Mouse (Mus musculus): Measurements from ENCODE around the gene Prelid3b. TPM values are rescaled to one million over a fixed set of nuclear protein-coding genes. Genes with fewer than 3 reads are reported as not detected.

Gene Prelid3b
- 109 and 110 TPM in 2 replicates for polyA plus RNA-seq (2015; fragmentation: Nextera tagmentation; extraction: Ambion mirVana)

GRCm38 (mm10) chr2:174472818-174473549 is at the start of gene Prelid3b:
Gene Prelid3b, minus strand, starts transcription at chr2:174473081.
- H3K9me3 ChIP-seq (replicated peaks; ENCODE audit: control insufficient read depth, low read length, poor library complexity, severe bottlenecking) = no peaks in the 10 kb centered on the region
- H3K27ac ChIP-seq (ENCODE audit: low read length) = no peak within 1 kb of the TSS; the same call in 1 of the 2 replicates
- no peaks in the 10 kb centered on the region for H3K27me3 ChIP-seq (ENCODE audit: control insufficient read depth, insufficient read depth, low read depth, low read length)
- peak within 1 kb of the TSS; percentile 83 for H3K4me3 ChIP-seq (ENCODE audit: low read depth, low read length)
- H3K9ac ChIP-seq (ENCODE audit: low read depth, low read length) = peak within 1 kb of the TSS; percentile 78
- peak; percentile 99 for ATAC-seq
- H3K4me2 ChIP-seq (ENCODE audit: low read length) = peak within 1 kb of the TSS; percentile 82
- 2% methylated on average over 50 of the region's 53 CpGs for WGBS
- H3K4me1 ChIP-seq (ENCODE audit: control insufficient read depth, insufficient read depth, low read length) = peaks cover 6% of the 10 kb centered on the region; the same call in 1 of the 2 replicates
- no peaks in the 10 kb centered on the region for H3K36me3 ChIP-seq (ENCODE audit: control insufficient read depth, insufficient read depth, low read length)

GRCm38 (mm10) chr2:174522134-174522533 is 49.3 kb upstream of the Prelid3b start:
- Histone ChIP-seq H3K9ac (ENCODE audit: low read depth, low read length) (no peak overlapping the region), H3K4me1 (ENCODE audit: control insufficient read depth, insufficient read depth, low read length) (no peaks in the 10 kb centered on the region), H3K4me3 (ENCODE audit: low read depth, low read length) (no peak overlapping the region), H3K9me3 (replicated peaks; ENCODE audit: control insufficient read depth, low read length, poor library complexity, severe bottlenecking) (no peaks in the 10 kb centered on the region), H3K4me2 (ENCODE audit: low read length) (no peak overlapping the region), H3K27ac (ENCODE audit: low read length) (no peak overlapping the region), H3K36me3 (ENCODE audit: control insufficient read depth, insufficient read depth, low read length) (no peaks in the 10 kb centered on the region), H3K27me3 (ENCODE audit: control insufficient read depth, insufficient read depth, low read depth, low read length) (no peaks in the 10 kb centered on the region)
- ATAC-seq = no peak
- WGBS = 94% methylated on average over 3 of the region's 3 CpGs

DNA sequence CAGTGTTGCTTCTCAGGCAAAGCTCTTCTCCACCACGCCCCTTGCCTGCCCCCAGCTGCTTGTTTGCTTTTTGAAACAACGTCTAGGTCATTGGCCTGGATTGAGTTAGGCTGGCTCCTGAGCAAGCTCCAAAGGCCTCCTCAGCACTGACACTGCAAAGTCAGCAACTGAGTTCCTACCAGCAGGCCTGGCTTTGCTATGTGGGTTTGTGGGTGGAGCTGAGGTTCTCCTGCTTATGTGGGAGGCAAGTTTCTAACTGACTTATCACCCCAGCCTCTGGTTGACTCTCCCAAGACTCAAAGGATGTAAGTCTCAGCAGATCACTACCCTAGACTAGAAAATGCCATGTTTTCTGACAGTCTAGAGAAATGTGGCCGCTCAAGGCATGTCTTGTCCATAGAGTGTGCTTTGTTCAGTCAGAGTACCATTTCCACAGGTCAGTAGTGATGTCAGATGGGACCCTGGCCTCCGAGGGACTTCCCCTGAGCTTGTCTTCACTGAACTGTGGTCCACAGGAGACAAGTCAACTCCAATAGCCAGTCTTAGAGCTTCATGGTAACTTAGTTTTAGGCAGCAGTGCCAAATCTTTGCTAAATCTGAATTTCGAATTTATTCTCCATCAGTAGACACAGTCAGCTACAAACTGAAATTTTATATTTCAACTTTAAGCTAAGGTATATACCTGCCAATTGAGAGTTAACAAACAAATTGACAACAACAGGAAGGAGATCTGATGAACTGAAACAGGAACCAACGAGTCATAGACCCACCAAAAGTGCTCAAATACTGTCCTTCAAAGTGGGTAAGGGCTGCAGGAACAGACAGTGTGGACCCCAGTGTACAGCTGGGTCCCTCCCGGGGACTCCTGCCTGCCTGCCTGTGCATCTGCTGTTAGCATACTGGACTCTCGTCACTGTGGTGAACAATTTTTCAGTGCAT is 44.5 kb upstream of the Prelid3b start:
- Histone ChIP-seq H3K4me1 (ENCODE audit: control insufficient read depth, insufficient read depth, low read length) (no peaks in the 10 kb centered on the region), H3K27me3 (ENCODE audit: control insufficient read depth, insufficient read depth, low read depth, low read length) (no peaks in the 10 kb centered on the region), H3K9ac (ENCODE audit: low read depth, low read length) (no peak overlapping the region), H3K9me3 (replicated peaks; ENCODE audit: control insufficient read depth, low read length, poor library complexity, severe bottlenecking) (no peaks in the 10 kb centered on the region), H3K36me3 (ENCODE audit: control insufficient read depth, insufficient read depth, low read length) (no peaks in the 10 kb centered on the region), H3K27ac (ENCODE audit: low read length) (no peak overlapping the region), H3K4me3 (ENCODE audit: low read depth, low read length) (no peak overlapping the region), H3K4me2 (ENCODE audit: low read length) (no peak overlapping the region)
- no peak for ATAC-seq
- 70% methylated on average over 8 of the region's 8 CpGs for WGBS

DNA sequence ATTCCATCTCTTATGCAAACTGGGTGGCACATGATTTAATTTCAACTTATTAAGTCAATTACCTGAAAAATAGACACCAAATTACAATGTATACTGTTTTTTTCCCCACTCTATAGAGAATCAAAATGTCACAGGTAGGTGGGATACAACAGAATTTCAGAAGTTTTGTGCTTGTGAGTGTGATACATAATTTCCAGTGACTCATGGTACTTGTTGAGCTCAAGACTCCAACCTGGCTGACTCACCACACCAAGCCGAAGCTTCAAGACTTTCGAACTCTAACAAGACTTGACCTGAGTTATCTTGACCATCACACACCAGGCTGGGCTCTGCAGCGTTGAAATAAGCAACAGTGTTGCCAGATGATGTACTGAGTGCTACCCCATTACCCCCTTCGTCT is 42.0 kb upstream of the Prelid3b start:
- no peaks in the 10 kb centered on the region for H3K36me3 ChIP-seq (ENCODE audit: control insufficient read depth, insufficient read depth, low read length)
- H3K27ac ChIP-seq (ENCODE audit: low read length) = no peak overlapping the region
- no peaks in the 10 kb centered on the region for H3K9me3 ChIP-seq (replicated peaks; ENCODE audit: control insufficient read depth, low read length, poor library complexity, severe bottlenecking)
- H3K27me3 ChIP-seq (ENCODE audit: control insufficient read depth, insufficient read depth, low read depth, low read length) = no peaks in the 10 kb centered on the region
- WGBS = 86% methylated on average over 4 of the region's 4 CpGs
- no peak for ATAC-seq
- H3K9ac ChIP-seq (ENCODE audit: low read depth, low read length) = no peak overlapping the region
- no peak overlapping the region for H3K4me3 ChIP-seq (ENCODE audit: low read depth, low read length)
- H3K4me1 ChIP-seq (ENCODE audit: control insufficient read depth, insufficient read depth, low read length) = no peaks in the 10 kb centered on the region
- H3K4me2 ChIP-seq (ENCODE audit: low read length) = no peak overlapping the region

DNA sequence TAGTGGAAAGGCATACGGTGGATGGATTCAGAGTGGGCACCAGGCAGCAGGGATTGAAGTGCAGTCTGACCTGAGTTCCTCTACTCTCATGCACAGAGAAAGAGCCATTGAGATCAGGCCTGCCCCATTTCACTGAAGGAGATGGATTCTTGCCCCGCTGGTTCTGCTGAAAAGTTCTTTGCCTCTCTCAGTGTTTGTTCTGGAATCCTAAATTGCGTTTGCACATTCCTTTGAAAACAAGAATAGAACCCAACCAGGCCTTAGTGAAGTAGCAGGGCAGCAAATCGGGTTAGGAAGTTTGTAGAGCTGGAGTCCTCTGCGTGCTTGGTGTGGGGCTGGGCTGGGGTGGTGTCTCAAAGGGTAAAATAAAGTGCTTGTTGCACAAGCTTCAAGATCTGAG is 40.9 kb upstream of the Prelid3b start:
- no peaks in the 10 kb centered on the region for H3K4me1 ChIP-seq (ENCODE audit: control insufficient read depth, insufficient read depth, low read length)
- H3K9me3 ChIP-seq (replicated peaks; ENCODE audit: control insufficient read depth, low read length, poor library complexity, severe bottlenecking) = no peaks in the 10 kb centered on the region
- H3K27ac ChIP-seq (ENCODE audit: low read length) = no peak overlapping the region
- no peaks in the 10 kb centered on the region for H3K27me3 ChIP-seq (ENCODE audit: control insufficient read depth, insufficient read depth, low read depth, low read length)
- no peak overlapping the region for H3K9ac ChIP-seq (ENCODE audit: low read depth, low read length)
- WGBS = 72% methylated on average over 5 of the region's 5 CpGs
- ATAC-seq = no peak
- H3K4me2 ChIP-seq (ENCODE audit: low read length) = no peak overlapping the region
- no peaks in the 10 kb centered on the region for H3K36me3 ChIP-seq (ENCODE audit: control insufficient read depth, insufficient read depth, low read length)
- no peak overlapping the region for H3K4me3 ChIP-seq (ENCODE audit: low read depth, low read length)

- no peak overlapping the region for H3K4me3 ChIP-seq (ENCODE audit: low read depth, low read length)
- WGBS = 95% methylated on average over 8 of the region's 8 CpGs
- H3K9ac ChIP-seq (ENCODE audit: low read depth, low read length) = no peak overlapping the region
- no peaks in the 10 kb centered on the region for H3K9me3 ChIP-seq (replicated peaks; ENCODE audit: control insufficient read depth, low read length, poor library complexity, severe bottlenecking)
- H3K36me3 ChIP-seq (ENCODE audit: control insufficient read depth, insufficient read depth, low read length) = no peaks in the 10 kb centered on the region
- no peak overlapping the region for H3K27ac ChIP-seq (ENCODE audit: low read length)
- no peaks in the 10 kb centered on the region for H3K4me1 ChIP-seq (ENCODE audit: control insufficient read depth, insufficient read depth, low read length)
- no peak overlapping the region for H3K4me2 ChIP-seq (ENCODE audit: low read length)
- no peaks in the 10 kb centered on the region for H3K27me3 ChIP-seq (ENCODE audit: control insufficient read depth, insufficient read depth, low read depth, low read length)
- ATAC-seq = no peak
Measured at GRCm38 (mm10) chr2:174509825-174510224, 36.9 kb upstream of the Prelid3b start.

DNA sequence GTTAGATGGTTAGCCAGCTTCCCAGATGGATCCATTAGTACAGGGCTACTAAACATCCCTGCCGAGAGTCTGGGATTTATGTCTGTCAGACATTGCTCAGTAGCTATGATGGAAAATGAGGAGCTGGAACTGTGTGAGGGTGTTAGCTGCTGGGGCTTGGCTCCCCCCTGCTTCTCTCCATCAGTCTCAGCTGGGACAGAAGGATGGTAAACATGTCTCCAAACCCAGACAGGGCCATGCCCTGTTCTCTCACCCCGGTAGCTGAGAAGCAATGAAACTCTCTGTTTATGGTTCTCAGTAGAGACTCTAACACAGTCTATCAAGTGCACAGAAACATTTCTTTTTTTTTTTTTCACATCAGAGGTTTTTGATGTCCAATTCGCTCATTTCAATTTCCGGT is 35.1 kb upstream of the Prelid3b start:
- H3K4me3 ChIP-seq (ENCODE audit: low read depth, low read length) = no peak overlapping the region
- 89% methylated on average over 4 of the region's 4 CpGs for WGBS
- H3K9me3 ChIP-seq (replicated peaks; ENCODE audit: control insufficient read depth, low read length, poor library complexity, severe bottlenecking) = no peaks in the 10 kb centered on the region
- ATAC-seq = no peak
- no peaks in the 10 kb centered on the region for H3K27me3 ChIP-seq (ENCODE audit: control insufficient read depth, insufficient read depth, low read depth, low read length)
- no peaks in the 10 kb centered on the region for H3K4me1 ChIP-seq (ENCODE audit: control insufficient read depth, insufficient read depth, low read length)
- H3K27ac ChIP-seq (ENCODE audit: low read length) = no peak overlapping the region
- no peak overlapping the region for H3K9ac ChIP-seq (ENCODE audit: low read depth, low read length)
- H3K4me2 ChIP-seq (ENCODE audit: low read length) = no peak overlapping the region
- no peaks in the 10 kb centered on the region for H3K36me3 ChIP-seq (ENCODE audit: control insufficient read depth, insufficient read depth, low read length)

DNA sequence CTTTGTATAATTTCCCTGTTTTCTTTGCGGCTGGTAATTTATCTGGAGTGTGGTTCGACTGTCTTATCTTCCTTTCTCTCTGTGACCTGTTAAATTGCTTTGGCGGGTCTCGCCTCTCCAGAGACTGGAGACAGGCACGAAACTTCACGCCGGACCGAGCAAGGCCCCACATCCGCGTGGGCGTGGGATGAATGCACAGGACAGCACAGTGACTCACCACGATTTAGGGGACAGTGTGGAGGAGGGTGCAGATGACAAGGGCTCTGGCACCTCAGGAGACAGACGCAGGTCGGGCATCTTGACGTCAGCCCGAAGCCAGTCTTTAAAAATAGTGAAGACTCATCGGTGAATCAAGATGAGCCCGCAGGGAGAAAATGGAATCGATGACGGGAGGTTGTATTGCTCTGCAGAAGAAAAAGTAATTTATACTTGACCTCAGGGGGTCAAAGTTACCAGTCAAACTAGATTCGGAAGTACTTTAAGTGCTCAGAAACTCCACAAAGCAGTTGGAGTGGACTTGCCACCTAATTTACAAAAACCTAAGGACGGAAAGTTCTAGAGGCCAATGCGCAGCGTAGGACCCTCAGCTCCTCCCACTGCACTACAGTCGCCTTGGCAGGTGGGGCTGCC is 30.1 kb upstream of the Prelid3b start:
- Histone ChIP-seq H3K4me1 (ENCODE audit: control insufficient read depth, insufficient read depth, low read length) (0 out of 2 replicates have a peak, but pooled peaks cover 2% of the 10 kb centered on the region), H3K4me2 (ENCODE audit: low read length) (peak overlapping the region; percentile 21; the same call in 1 of the 2 replicates), H3K4me3 (ENCODE audit: low read depth, low read length) (no peak overlapping the region), H3K9me3 (replicated peaks; ENCODE audit: control insufficient read depth, low read length, poor library complexity, severe bottlenecking) (no peaks in the 10 kb centered on the region), H3K9ac (ENCODE audit: low read depth, low read length) (no peak overlapping the region), H3K27me3 (ENCODE audit: control insufficient read depth, insufficient read depth, low read depth, low read length) (no peaks in the 10 kb centered on the region), H3K36me3 (ENCODE audit: control insufficient read depth, insufficient read depth, low read length) (no peaks in the 10 kb centered on the region), H3K27ac (ENCODE audit: low read length) (peak overlapping the region; percentile 34; the same call in 1 of the 2 replicates)
- 70% methylated on average over 25 of the region's 25 CpGs for WGBS
- peak; percentile 67; the same call in 1 of the 2 replicates for ATAC-seq
